Comparison of ENCODE assay signal across 21 mouse cellular contexts in the genomic region with DNA sequence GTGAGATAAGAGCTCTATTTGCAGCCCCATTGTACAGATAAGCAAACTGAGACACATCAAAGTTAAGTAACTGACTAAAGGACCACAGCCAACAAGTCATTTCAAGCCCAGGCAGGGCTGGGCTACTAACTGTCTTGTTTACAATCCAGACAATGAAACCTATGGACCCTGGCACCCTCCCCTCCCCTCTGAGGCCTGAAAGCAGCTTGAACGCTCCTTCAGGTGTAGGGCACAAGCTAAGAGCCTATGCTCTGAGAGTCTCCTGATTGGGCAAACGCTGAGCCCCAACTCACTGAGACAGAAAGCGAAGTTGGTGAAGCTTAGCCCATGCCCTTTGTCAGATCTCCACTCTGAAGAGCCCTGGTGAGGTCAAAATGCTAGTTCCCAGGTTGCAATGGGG. TPM values are rescaled to one million over a fixed set of nuclear protein-coding genes. Genes with fewer than 3 reads are reported as not detected.
DNase-seq lines count a peak whose midpoint lies in the region; ATAC-seq lines count a peak whose summit lies in the region.
"Had no signal": no experiment of that assay in that cellular context is flagged by ENCODE, and none has a peak within 500 bp of the region (broad histone marks: within the 10 kb centered on the region; RNA-seq: fewer than 3 reads in every experiment).

No protein-coding gene starts in this region.

- no peak overlapping the region for H3K4me2 ChIP-seq in midbrain, embryonic 11.5 days
- H3K4me2 ChIP-seq in midbrain, embryonic 14.5 days (ENCODE audit: low read length): no peak overlapping the region

- WGBS in midbrain, embryonic 11.5 days: 71% methylated on average over 3 of the region's 3 CpGs
- WGBS in midbrain, embryonic 14.5 days: 77% methylated on average over 3 of the region's 3 CpGs

- no peak overlapping the region for H3K27ac ChIP-seq in midbrain, embryonic 11.5 days (ENCODE audit: low read depth, low read length)
- no peak overlapping the region for H3K27ac ChIP-seq in midbrain, embryonic 14.5 days (replicated peaks; ENCODE audit: low read depth, low read length)

- peak; percentile 60 for DNase-seq in heart, adult 11 months
- DNase-seq in heart, postnatal 36 days: no peak
- peak; percentile 69 for DNase-seq in midbrain, embryonic 11.5 days (ENCODE audit: low spot score, missing footprints)
- DNase-seq in midbrain, embryonic 14.5 days: no peak
- DNase-seq: adrenal gland, adult 2 months; adrenal gland, adult 8-10 months; adrenal gland, postnatal 10 days; adrenal gland, postnatal 14 days; adrenal gland, postnatal 25 days; adrenal gland, postnatal 36 days; B cell, adult 2 months; cerebellum, adult 11 months; cerebellum, adult 11-12 months; cerebellum, adult 18-20 months had no signal

- no peak for ATAC-seq in midbrain, embryonic 11.5 days (ENCODE audit: low FRiP score)
- ATAC-seq in midbrain, embryonic 14.5 days (ENCODE audit: low FRiP score, low TSS enrichment): no peak
- ATAC-seq: activated CD4-positive, CD25-positive, alpha-beta regulatory T cell, adult 4 months; CD4-positive, CD25-positive, alpha-beta regulatory T cell, adult 4 months; Patski had no signal

- no peak overlapping the region for H3K4me3 ChIP-seq in midbrain, embryonic 11.5 days (ENCODE audit: low read depth, low read length)
- no peak overlapping the region for H3K4me3 ChIP-seq in midbrain, embryonic 14.5 days (replicated peaks; ENCODE audit: low read depth, low read length)

- peaks cover 4% of the 10 kb centered on the region for H3K4me1 ChIP-seq in midbrain, embryonic 11.5 days (ENCODE audit: control insufficient read depth, insufficient read depth, low read length)
- peaks cover 4% of the 10 kb centered on the region; the same call in 1 of the 2 replicates for H3K4me1 ChIP-seq in midbrain, embryonic 14.5 days (ENCODE audit: control insufficient read depth, insufficient read depth, low read length)

- peaks cover 60% of the 10 kb centered on the region for H3K27me3 ChIP-seq in midbrain, embryonic 11.5 days (ENCODE audit: control insufficient read depth, insufficient read depth, low read length)
- H3K27me3 ChIP-seq in midbrain, embryonic 14.5 days (ENCODE audit: control insufficient read depth, insufficient read depth, low read length): peaks cover 72% of the 10 kb centered on the region

- H3K36me3 ChIP-seq in midbrain, embryonic 11.5 days (ENCODE audit: control insufficient read depth, insufficient read depth, low read length): no peaks in the 10 kb centered on the region
- no peaks in the 10 kb centered on the region for H3K36me3 ChIP-seq in midbrain, embryonic 14.5 days (ENCODE audit: control insufficient read depth, insufficient read depth, low read length)
- H3K36me3 ChIP-seq: G1E had no signal

- H3K9me3 ChIP-seq in midbrain, embryonic 11.5 days (ENCODE audit: control insufficient read depth, low read length): no peaks in the 10 kb centered on the region
- peaks cover 2% of the 10 kb centered on the region; the same call in 1 of the 2 replicates for H3K9me3 ChIP-seq in midbrain, embryonic 14.5 days (ENCODE audit: control insufficient read depth, low read length)
- H3K9me3 ChIP-seq: G1E had no signal

- intact Hi-C loops in heart, postnatal 36 days (cut with DNase I): no loop called here

- H3K9ac ChIP-seq in midbrain, embryonic 11.5 days (ENCODE audit: low read length): no peak overlapping the region
- no peak overlapping the region for H3K9ac ChIP-seq in midbrain, embryonic 14.5 days (replicated peaks; ENCODE audit: low read length)

RNA-seq across cellular contexts. Expression of gene Lhx4, which starts 27.2 kb away (rescaled TPM):
- not detected for total RNA-seq in heart, postnatal 36 days (2021)
- 1.7 and 2.2 TPM in 2 replicates for polyA plus RNA-seq in midbrain, embryonic 11.5 days (2014; fragmentation: Nextera tagmentation; extraction: Ambion mirVana)
- 1.8 and 3.5 TPM in 2 replicates for polyA plus RNA-seq in midbrain, embryonic 14.5 days (2014; fragmentation: Nextera tagmentation; extraction: Ambion mirVana)
- total RNA-seq: adrenal gland, postnatal 10 days; adrenal gland, postnatal 14 days; adrenal gland, postnatal 36 days; CH12.LX; MEL had no signal
- polyA plus RNA-seq: C2C12, G1E, Patski had no signal

Comparison
In these comparisons a context has a peak if more than half of its experiments do, and no peak if none do; other contexts are left out.
1. DNase-seq: peak in heart, adult 11 months (single experiment) and midbrain, embryonic 11.5 days (single experiment); none in heart, postnatal 36 days (0 of 2) and midbrain, embryonic 14.5 days (single experiment).